Mouse (Mus musculus): Measurements from ENCODE around the gene Ldhb.
"Not testable (repeated sequence)": the region's sequence is repeated elsewhere in the genome, so short reads cannot be mapped to it uniquely, and the experiment has no call there.

Ldhb gene

DNA sequence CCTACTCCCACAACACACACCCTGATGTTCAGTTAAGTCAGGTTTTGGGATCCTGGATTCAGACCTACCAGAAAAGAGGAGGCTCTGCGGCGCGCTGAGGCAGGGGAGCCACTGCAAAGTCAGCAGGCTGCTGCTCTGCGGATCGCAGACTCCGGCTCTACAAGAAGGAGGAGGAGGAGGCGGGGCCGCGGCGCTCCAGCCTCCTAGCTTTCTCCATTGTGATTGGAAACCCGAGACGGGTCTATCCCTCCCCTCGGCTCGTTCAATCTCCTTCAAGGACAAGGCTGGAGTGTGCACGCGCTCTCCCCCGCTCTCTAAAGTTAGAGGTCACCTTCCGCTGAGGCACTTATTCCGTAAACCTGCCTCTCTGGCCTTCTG is at the start of gene Ldhb:
TSS of gene Ldhb (minus strand) at position 173 of the 378 bp plus-strand sequence.
- DNase-seq (ENCODE audit: low read depth), result peak; percentile 74

DNA sequence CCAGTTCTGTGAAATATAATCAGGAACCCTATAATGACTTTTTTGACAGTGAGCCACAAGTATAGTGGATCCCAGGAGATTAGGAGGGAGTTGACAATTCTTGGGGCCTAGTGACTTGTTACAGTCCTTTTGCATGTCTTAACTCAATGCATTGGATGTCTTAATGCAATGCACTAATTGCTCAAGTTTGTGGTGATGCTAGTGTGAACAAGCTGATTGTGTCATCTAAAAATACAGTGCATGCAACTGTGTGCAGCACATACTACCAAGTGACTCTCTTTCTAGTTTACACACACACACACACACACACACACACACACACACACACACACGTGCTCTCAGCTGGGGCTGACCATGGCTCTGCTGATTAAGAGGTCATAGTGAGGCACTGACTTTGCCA is 48.2 kb upstream of the Ldhb start:
- DNase-seq (ENCODE audit: low read depth), result no peak

DNA sequence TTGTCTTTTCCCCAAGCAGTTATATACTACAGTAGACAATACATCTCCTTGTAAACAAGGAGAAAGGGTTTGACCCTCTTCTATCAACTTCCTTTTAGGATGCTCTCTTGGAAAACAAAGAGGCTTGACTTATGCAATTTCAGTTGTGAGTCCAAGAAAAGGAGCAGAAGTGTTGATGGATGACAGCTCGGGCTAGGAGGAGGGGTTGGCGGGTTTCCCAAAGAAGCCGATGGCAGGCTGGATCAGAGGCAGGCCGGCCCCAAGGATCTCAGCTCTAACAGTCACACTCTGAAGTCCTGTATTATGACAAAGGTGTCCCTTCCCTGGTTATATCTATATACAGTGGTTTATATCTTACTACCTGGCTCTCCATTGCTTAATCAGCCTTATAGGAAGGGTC is 43.7 kb upstream of the Ldhb start:
- DNase-seq (ENCODE audit: low read depth), result no peak

DNA sequence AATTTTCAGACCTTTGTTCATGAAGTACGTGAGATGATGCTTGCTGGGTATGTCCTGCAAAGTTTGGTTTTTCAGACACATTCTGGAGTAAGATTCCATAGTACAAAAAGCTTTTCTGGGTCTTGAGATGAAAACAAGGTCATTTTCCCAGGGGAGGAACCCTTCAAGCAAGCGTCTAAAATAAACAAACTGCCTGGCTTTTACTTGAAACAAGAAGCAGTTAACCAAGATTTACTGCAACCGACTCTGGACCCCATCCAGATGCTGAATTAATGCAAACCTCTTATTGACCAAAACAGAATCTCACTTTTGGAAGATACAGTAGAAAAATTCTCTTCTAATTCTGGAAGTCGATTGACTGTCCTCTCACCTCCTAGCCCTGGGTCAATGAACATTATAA is 43.1 kb upstream of the Ldhb start:
- no peak for DNase-seq (ENCODE audit: low read depth)

DNA sequence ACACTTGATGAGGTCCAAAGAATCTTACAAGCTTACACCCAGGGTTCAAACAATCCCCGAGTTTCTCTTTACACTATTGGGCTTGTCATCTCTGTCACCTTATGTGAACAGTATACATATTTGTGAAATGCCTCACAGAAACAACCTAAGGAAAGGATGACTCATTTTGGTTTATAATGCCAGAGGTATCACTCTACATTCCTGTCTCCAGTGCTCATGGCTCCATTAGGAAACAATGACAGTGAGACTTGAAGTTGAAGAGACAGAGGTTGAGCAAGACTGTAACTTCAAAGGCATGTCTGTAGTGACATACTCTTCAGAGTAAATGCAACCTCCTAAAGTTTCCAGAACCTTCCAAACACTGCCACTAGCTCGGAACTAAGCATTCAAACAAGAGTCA is 40.6 kb upstream of the Ldhb start:
- DNase-seq (ENCODE audit: low read depth), result no peak

DNA sequence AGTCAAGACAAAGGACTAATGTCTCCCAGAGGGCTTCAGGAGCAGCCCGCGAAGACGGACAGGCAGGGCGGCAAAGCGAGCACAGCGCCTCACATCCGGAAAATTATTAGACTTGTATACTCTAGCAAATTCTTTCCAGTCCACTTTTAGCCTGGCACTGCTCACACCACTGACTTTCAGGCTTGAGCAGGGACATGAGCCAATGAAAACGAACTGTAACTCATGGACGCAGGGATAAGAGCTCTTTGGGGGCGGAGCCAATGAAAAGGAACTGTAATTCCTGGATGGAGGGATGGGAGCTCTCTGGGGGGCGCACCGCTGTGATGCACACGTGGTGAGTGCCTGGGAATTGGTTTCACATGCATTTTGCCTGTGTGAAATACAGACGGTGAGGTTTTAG is 37.4 kb upstream of the Ldhb start:
- DNase-seq (ENCODE audit: low read depth), result no peak

DNA sequence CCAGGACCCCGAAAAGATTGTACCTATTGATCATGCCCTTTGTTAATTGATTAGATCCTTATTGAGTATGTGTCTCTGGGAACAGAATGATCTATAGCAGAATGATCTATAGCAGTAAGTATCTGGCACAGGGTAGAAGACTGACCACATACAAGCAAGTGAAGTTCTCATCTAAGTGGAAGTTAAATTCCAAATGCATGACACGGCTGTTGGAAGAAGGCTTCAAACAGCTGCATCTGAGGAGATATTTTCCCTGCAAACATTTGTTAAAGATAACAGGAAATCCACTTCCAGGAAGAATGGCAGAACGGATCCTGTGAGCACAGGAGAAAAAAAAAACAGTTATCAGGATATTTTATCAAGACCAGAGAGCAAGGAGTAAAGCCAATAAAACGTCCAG is 35.9 kb upstream of the Ldhb start:
- DNase-seq (ENCODE audit: low read depth), result no peak

DNA sequence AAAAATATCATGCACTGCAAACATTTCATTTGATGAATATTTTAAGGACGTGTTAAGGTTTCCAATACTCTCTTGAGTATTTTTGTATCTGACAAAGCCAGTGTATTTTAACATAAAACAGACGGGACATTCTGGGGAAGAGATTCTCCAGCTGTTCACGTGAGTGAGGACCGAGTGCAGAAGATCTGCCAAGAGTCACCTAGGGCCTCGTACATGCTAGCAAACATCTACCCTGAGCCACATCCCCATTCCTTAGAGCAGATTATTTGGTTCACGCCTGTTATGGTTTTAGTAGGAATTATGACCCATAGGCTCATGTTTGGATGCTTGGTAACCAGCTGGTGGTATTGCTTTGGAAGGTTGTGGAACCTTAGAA is 35.0 kb upstream of the Ldhb start:
- DNase-seq (ENCODE audit: low read depth), result no peak

DNA sequence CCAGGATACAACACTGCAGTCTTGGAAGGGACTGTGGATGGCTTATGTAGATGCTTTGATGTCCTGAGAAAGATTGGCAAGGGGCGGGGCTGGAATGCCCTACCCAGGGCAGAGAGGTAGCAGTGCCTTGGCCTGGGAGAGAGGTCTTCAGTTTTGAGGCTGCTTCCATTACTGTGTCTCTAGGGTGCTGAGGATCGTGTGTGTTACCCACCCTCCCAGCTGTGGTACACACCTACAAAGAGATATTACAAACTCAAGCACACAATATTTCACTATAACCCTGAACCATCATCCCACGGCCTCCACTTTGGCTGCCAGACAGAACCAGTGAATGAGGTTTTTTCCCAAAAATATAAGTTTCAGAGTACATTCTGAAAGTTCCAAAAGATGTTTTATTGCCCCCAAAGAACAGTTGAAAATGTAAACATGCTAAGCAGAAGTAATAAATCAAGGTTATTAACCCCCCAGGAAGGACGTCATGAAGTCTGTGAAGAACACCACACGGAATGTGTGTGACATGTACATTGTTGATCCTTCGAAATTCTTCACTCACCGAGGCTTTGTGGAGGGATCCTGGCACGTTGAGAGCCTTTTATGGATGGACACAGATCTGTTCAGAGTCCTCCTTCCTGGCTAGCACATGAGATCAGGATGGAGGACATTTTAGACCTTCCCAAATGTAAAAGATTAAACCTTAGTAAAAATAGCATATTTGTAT is 34.5 kb upstream of the Ldhb start:
- DNase-seq (ENCODE audit: low read depth), result no peak

DNA sequence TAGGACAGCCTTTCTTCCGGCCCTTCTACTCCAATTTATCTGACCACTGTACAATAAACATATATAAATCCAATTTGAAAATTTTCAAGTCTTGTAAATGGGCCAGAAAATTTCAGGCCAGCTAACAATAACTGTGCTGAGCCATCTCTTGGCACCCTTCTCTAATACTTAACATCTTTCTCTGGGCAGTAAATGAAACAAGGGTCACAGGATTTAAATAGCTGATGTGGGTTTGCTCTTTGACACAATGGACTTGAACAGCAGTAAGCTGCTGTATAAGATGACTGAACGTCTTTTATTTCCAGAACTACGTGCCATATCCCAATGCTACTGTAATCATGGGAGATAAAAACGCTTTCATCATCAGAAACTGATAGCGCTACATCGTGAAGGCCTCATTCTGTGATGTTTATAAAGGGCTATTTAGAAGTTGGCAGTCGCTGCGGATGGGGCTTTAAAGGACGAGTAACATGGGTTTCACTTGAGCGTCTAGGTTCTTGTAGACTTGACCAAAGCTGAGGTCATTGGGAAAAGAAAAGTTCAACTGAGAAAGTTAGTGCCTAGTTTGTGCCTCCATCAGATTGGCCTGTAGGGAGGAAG is 32.9 kb upstream of the Ldhb start:
- DNase-seq (ENCODE audit: low read depth), result no peak

DNA sequence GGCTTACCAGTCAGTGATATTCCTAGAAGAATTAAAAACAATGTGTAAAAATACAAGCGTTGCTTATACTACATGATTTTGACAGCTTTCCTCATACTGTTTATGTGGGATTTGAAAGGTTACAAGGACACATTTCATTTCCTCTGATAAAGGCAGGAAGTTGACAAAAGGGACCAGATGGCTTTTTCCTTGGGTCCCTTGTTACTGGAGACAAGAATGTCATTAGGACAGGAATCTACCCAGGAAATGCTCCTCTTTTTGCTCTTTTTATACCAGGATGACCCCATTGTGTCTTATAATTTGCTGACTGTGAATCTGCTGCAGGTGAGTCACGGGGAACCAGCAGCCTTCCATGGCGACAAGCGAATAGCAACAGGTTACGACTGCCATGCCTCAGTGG is 32.4 kb upstream of the Ldhb start:
- DNase-seq (ENCODE audit: low read depth), result no peak

DNA sequence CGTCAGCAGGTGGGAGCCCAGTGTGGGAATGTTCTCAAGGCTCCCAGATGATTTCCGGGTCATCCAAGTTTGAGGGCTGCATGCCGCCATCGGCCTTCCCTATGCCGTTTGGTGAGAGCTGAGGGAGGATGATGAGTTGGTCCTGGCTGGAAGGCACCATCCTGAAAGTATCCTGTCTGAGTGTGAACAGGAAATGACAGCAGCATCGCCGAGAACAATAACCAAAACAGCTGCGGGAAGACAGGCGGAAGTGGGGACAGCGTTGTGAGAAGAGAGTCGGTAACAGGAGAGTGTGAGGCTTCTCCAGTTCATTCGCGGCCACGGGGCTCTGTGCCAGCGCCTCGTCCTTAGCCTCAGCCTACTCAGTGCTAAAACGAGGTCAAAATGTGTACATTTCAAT is 30.7 kb upstream of the Ldhb start:
- DNase-seq (ENCODE audit: low read depth), result peak; percentile 39

DNA sequence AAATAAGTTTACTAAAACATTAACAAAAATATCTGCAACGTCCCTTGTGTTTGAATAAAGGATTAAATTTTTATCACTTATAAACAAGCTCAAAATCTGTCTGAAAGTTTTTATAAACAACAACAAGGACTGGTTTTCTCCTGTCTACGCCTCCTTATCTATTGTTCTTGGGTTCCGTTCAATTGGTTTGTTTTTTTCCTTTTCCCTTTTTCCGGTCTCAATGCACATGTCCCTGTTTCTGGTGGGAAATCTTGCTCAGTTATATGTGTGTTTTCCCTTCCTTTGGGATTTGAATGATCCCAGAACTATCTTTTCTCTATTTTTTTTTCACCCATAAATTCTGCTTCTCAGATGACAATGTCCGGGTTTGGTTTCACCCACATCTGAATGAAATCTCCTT is 25.7 kb upstream of the Ldhb start:
- DNase-seq (ENCODE audit: low read depth), result no peak

DNA sequence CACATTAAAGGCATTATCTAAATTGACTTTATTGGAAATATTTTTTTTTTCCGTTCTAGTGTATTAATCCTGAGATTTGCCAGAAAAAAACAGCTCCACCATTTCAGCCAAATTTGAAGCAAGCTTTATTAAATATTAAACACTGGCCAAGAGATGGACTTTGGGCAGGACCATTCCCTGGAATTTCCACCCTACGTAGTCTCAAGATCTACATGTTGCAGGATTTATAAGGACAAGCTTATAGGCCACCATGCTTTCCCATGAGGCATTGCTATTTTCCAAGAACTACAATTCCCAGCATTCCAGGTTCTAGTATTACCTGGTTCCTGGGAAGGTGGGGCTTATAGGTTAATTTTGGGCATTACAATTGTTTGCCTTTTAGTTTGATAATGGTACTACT is 24.9 kb upstream of the Ldhb start:
- no peak for DNase-seq (ENCODE audit: low read depth)

DNA sequence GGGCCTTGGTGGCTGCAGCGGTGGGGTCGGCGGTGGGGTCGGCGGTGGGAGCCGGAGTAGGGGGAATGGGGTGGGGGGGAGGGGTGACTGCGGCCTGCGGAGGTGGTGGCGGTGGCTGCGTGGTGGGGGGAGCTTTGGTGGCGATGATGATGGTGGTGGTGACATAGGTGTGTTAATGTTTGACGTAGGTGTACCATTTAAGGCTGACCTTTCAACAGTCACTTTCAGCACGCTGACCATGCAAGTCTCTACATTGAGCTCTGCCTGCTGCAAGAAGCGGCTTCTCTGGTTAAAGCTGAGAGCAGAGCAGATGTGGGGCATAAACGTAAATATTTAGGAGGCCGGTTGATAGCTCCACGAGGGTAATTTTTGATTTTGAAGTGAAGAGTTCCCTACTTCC is 24.4 kb upstream of the Ldhb start:
- no peak for DNase-seq (ENCODE audit: low read depth)

DNA sequence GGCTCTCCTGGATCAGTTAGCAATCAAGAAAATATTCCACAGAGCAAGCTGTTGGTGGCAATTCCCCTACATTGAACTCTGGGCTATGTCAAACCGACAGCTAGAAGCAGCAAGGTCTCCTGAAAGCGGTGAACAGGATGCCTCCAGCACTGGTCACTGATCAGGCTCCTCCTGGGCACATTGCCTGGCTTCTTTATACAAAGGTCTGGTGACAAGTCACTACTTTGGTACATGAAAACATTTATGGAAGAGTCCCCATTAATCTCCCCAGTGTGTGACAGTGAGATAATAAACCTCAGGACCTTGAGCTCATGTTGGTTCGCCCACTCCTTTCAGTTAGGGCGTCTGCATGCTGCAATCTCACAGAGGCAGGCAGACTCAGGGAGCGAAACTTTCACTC is 22.6 kb upstream of the Ldhb start:
- no peak for DNase-seq (ENCODE audit: low read depth)

DNA sequence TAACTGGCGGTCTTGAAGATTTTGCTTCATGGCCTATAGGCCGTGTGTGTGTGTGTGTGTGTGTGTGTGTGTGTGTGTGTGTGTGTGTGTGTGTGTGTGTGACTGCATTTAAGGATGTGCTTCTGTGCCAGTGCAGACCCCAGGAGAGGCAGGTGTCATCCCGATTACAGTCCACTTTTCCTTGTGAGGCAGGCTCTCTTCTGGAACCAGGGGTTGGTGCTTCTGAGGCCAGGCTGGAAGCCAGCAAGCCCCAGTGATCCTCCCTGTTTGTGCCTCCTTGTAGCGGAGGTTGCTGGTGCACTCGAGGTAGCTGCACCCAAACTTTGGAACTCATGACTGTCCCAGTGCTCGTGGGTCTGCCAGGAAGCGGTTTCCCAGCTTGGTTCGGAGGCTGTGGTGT is 21.9 kb upstream of the Ldhb start:
- DNase-seq (ENCODE audit: low read depth), result no peak

DNA sequence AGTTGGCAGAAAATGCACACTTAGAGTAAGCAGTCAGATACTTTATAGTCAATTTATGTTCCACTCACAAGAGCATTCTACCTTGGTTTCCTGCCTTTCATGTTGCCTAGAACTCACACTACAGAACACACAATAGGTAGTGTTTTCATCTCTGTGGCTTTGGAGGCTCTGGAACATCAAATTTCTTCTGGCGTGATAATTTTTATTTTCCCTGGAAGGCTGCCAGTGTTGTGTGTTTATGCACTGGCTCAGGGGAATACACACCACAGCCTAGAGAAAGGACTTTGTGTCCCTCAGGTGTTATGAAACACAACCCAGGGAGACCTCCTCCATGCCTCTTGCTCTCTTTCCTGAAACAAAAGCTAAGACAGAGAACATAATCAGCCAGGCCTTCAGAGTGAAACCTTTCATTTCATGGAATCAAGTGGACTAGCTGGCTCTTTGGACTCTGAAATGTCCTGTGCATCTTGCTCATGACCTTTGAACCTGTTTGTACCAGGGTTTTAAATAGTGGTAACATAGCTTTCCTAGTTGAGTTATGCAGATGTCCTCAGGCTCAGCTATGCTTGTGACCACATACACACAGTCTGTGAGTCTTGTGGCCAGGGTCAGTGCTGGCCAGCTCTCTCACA is 20.3 kb upstream of the Ldhb start:
- DNase-seq (ENCODE audit: low read depth), result no peak

DNA sequence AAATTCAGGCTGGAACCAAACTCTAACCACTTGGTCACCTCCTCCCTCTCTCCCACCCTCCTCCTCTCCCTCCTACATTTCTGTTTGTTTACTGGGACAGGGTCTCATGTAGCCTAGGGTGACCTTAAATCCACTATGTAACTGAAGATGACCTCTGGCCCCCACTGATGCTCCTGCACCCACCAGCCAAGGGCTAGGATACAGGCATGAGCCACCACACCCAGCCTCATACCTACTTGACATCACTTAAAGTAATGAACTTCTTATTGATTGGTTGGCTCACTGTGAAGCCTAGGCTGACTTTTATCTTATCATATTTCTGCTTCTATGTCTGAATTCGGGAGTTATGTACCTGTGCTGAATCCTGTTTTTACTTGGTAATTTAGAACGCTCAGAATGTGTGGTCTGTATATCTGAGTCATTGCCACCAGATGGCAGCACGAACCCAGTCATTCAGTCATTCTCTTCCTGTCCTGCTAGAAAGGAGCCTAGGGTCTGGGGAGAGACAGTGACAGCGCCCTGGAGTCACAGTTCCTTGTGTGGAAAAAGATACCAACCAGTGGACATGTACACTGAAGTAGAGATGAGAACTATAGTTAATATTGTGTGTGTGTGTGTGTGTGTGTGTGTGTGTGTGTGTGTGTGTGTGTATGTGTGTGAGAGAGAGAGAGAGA is 17.0 kb upstream of the Ldhb start:
- peak; percentile 82 for DNase-seq (ENCODE audit: low read depth)

DNA sequence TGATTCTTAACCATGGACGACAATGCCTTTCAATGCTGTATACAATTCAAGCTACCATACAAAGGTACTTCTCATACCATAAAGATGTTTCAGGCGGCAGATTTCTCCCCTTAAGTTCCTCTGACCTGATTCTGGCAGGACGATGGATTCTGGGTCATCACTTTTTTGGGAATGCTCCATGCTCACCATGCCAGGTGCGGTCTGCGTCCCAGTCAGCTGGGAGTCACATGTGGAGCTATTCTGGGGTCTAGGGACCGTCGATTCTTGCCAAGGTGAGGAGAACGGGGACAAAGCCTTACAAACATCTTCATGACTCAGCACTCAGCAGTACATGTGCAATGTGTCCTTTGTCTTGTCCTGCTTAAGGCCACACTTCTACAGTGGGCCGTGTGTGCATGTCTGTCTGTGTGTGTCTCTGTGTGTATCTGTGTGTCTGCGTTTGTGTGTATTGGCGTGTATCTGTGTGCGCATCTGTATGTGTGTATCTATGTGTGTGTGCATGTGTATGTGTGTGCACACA is 13.9 kb upstream of the Ldhb start:
- DNase-seq (ENCODE audit: low read depth), result no peak

DNA sequence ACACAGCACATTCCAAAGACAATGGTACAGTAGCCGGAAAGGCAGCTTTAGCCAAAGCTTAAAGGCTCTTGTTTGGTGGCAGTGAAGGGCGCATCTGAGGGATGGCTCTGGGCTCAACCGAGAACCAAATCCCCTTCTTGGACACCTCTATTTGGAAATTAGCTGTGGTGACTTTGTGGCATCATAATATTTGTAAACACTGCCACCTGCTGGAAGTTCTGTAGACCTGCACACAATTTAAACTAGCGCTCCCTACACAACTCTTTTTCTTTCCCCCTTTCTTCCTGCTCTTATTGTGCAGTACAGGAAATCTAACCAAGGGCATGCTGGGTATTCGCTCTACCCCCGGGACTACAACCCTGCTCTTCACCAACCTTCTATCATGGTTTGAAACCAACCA is 11.4 kb upstream of the Ldhb start:
- DNase-seq (ENCODE audit: low read depth), result peak; percentile 65

DNA sequence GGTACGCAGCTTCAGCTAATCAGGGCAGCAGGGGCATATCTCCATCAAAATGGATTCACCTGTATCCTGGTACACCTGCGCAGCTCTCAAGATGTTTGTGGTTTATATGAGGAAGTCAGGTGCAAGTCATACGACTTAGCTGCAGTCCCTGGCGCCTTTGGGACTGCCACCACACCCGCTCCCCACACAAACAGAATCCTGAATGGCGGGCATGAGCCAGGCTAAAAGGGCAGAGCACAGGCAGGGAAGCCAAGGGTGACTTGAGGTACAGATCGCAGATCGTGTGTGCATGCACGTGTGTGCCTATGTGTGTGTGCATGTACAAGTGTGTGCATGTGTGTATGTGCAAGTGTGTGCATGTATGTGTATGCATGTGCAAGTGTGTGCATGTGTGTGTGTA is 7.6 kb upstream of the Ldhb start:
- DNase-seq (ENCODE audit: low read depth), result not testable (repeated sequence)

DNA sequence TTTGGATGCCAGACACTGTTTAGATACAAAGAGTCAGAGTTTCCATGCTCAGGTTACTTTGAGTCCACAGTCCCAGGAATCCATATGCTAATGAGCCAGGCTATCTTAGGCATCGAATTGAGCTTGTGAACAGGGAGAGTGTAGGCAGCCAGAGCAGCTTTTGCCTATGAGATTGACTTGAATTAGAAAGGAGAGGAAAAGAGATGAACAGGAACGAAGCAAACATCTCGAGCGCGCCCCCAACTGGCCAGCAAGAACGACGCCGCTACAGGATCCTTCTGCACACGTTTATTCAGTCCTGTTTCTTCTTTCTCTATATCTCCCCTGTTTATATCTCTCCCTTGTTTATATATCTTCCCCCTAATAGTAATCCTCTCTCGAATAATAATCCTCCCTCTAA is 7.2 kb upstream of the Ldhb start:
- DNase-seq (ENCODE audit: low read depth), result peak; percentile 35
